Mouse (Mus musculus): ENCODE results near the gene Fbp2.

Fbp2 gene

DNA sequence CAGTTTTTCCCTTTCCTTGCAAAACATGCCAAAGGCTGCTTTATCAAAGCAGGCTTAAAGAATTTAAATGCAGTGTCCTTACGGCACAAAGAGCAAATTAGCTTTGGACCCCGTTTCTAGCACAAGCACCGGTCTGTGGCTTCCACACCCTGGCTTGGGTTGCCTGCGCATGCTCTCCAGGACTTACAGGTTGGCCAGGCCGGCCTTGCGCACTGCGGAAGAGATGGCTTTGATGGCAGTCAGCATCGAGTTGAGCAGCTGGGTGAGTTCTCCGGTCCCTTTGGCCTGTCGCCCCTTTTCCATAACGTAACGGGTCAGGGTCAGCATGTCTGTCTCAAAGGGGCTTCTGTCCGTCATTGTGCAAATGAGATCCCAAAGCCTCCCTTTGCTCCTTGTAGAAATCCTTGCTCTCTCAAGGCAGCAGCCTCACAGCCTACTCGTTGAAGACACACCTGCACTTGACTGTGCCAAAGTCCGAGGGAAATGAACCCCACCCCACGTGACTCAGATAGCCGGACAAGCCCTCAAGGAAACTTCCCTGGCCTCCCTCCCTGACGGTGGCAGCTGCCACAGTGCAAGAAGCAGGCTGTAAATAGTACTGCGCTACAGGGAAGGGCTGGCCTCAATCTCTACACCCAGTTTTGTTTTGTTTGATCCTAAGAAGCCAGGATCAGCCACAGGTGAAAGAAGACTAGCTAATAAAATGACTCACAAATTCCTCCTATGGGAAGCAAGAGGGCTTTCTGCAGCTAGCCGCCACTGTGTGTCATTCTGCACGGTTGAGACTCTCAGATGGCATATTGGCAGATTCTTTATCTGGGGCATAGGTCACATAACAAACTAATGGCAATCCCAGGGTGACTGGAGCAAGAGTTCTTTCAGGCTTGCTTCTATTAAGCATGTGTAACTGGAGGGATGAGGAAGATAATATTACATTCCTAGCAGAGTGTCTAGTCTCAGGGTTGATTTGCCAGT, at the start of gene Fbp2:
Fbp2 (minus strand) TSS at position 482 of the 975 bp plus-strand sequence.
- CTCF ChIA-PET: no interaction called here

DNA sequence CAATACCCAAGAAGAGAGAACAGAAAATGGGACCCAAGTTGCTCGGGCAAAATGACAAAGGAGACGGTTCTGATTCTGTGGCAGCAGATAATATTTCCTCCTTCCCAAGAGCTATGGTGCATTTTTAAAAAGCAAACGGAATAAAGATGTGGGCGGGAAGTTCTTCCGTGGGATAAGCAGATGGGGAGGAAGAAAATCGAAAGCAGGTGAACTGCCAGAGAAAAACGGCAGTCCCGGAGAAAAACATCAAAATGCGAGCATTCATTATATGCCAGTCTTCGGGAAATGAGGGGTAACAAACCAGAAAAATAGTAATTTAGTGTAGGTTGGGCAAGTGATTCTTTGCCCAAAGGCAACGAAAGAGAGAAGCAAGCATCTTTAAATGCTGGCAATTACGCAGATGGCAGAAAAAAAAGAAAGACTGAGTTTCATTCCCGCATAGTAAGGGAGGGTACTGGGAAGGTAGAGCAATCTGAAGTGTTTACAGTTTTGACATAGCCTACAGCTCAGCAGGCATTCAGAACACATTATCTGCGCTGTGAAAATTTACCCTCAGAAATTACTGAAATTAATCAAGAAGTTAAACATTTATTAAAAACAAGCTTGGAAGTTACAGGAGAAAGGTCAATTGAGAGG, 49.4 kb upstream of the Fbp2 start:
- CTCF ChIA-PET: no interaction called here

DNA sequence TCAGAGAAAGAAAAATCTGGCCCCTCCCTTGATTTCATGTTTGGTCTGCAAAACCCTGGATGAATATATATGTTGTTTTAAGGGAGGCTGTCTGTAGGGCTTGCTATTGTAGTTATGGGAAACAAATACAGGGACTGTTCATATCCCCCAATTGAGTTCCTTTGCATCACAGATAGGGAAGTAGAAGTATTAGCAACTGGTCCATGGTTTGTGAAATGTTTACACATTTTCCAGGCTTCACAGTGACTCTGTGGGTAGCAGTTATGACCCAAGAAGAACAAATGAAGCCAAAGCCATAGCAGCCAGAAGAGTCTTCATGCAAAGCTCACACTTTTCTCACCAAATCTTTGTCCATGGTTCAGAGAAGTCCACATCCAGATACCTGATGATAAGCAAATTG, 42.9 kb upstream of the Fbp2 start:
- CTCF ChIA-PET: no interaction called here

DNA sequence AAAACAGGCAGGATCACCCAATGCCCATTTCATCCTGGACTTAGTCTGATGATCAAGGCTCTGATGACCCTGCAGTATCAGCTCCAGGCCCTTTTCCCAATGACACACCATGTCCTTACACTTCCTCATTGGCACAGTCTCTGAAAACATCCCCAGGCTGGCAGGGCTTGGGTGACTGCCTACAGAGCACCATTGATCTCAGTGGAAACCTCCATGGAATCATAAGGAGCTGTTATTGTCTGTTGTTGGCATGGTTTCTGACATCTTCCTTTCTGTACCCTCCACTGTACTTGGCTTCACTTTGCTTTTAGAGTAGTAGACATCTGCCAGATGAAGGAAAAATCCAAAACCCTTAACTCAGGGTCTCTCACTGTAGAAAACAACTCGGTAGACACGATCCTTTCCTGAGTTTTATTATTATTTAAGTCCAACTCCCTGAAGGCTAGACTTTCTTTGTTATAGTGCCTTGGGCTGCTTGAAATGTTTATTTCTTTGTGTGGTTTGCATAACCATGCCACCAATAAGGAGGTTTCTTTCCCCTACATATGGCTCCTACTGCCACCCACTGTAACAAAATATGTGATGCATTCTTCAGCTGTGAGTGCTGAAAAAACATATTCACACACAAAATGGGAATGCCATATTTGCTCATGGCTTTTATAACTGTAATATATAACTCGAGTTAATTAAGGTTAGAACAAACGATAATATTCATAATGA, 39.9 kb upstream of the Fbp2 start:
- CTCF ChIA-PET: no interaction called here

DNA sequence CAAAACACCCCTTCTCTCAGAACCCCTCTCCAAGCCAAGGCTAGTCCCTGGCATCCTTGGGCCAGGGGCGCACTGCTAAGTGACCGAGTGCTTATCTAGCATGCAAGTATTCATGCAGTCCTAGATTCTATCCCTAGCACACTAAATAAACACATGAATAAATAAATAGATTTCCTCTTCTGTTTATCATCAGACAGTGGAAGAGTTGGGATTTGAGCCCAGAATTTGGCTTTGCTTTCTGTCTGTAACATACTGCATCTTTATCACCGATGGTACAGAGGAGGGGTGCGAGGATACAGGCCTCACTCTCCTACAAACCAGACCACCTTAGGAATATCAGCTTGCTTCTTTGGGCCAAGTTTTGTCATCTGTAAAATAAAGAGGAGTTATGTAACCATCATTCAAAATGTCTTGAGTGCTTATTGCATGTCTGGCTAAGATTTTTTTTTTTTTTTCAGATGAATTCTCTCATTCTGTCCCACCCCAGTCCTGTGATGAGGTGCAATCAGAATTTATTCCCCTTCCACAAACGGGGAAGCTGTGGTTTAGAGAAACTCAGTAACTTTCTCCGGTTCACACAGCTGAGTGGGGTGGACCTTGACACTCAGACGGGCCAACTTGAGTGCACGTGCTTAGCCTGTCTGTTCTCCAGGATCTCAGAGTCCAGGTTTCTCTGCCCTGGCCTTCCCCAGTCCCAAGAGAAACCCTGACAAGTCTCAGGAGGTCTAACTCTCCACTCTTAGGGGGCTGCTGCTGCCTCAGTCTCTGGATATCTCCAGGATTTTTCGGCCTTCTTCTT, 35.0 kb upstream of the Fbp2 start:
- CTCF ChIA-PET: no interaction called here

DNA sequence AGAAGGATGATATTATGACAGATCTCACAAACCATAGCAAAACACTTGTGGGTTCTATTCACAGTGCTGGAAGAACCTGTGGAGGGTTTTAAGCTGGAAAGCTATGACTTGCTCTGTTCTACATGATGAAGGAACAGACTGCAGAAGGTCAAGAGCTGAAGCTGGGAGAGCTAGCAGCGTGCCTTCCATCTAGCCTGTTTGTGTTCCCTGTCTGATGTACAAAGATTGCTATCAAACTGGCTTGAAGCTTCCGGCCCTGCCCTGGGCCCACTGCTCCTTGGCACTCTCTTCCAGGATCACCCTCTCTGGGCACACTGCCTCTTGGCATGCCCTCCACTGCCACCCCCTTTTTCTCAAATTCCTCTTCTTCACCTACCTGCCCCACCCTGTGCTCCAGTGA, 31.1 kb upstream of the Fbp2 start:
- CTCF ChIA-PET: no interaction called here

DNA sequence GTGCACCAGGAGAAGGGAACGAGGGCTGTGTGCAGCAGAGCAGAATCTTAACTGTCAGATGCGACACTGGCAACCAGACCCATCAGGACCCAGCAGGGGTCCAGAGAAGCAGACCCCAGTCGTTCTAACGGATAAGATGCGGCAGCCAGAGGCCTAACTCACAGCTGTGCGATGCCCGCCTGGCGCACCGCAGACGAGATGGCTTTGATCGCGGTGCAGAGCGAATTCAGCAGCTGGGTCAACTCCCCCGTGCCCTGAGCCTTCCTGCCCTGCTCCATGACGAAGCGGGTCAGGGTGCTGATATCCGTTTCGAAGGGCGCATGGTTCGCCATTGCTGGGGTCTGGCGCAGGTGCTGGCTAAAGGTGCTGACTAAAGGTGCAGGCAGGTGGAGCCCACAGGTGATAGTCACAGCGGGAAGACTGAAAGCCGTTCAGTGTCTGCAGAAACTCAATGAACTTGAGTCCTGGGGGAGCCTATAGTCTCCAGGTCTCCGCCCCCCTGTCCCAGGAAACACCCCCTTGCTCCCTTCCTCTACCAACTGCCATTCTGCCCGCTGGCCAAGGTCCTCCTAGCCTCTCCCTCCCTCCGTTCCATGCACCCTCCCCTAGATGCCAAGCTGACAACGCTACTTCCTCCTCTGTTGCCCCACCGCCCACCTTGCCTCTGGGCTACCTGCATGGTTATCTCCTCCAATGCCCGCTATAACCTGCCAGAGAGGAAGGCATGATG, 29.7 kb upstream of the Fbp2 start, which contains the start of gene Fbp1:
Fbp1 (minus strand) TSS at position 571 of the 730 bp plus-strand sequence.
- CTCF ChIA-PET: interaction anchor here (1.3 kb wide), 1 partner anchor 32 kb away, joined by 3 read pairs; no protein-coding TSS in a partner anchor

DNA sequence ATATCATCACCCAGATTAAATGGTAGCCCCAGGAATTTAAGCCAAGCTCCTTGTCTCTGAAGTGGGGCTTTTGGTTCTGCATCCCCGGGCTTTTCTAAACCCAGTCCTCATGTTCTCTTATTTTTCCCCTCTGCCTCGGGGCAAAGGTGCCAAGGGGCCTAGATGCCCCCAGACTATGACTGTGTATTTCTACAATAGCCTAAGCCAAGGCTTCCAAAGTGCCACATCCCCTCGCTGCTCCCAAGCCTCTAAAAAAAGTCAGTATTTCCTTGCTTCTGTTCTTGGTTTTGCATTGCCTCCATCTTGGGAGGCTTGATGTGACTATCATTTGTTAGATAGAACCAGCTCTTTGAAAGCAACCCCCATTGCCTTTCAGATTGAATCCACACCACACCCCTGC, 26.3 kb upstream of the Fbp2 start:
- CTCF ChIA-PET: no interaction called here

DNA sequence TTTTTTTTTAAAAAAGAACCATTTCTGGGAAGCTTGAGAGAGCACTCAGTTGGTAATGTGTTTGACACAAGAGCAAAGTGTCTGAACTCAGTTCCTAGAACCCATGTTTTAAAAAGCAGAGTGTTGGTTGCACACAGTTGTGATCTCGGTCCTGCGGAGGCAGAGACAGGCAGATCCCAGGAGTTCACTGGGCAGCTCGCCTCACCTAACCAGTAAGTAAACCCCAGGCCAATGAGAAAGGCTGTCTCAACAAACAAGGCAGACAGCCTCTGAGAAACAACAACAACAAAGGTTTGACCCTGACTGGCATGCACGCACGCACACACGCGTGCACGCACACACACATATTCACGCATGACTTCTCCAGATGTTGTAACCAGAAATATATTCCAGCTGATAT, 25.7 kb upstream of the Fbp2 start:
- CTCF ChIA-PET: no interaction called here

DNA sequence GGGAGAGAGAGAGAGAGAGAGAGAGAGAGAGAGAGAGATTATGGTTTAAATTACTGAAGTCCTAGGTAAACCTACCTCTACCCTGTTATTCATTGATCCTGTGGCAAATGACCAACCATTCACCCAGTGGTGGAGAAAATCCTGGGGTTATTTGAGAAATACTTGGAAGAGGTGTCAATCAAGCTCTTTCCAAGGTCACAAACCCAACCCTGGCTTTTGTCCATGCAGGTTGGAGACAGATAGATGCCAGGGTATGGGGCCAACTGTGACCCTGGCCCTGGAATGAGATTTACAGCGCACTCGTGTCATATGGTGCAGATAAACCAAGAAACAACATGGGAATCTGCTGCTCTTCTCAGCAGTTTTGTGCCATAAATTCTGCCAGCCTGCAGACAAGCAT, 25.2 kb upstream of the Fbp2 start:
- CTCF ChIA-PET: no interaction called here

DNA sequence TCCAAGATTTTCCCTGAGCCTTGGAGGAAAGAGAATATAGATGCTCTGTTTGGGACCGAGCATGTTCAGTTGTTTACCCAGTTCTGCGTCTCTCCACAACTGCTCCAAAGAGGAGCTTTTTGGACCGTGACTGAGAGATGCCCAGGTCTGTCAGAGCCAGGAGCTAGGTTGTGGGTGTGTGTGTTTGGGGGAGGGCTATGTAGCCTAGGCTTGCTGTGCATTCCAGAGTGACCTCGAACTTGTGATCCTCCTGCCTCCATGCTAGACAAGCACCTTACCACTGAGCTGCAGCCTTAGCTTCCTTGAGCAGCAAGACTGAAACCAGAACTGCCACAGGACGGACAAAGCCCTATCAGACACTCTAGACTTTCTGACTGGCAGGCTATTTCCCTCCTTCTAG, 24.6 kb upstream of the Fbp2 start:
- CTCF ChIA-PET: no interaction called here

DNA sequence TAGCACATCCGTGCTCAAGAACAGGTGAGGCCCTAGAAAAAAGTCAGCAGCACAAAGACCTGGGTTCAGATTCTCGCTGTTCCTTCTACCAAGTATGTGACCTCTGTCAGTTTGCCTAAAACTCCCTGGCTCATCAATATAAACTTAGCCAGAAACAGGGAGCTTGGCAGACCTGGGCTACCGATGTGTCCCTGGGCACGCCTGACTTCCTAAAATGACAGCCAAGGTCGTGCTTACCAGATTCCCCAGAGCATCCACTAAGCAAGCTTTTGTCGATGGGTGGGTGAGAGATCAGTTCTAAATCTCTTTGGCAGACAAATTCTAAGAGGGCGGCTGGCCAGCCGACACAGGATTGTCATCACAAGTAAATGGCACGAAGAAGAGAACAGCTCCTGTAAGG, 23.1 kb upstream of the Fbp2 start:
- CTCF ChIA-PET: no interaction called here

DNA sequence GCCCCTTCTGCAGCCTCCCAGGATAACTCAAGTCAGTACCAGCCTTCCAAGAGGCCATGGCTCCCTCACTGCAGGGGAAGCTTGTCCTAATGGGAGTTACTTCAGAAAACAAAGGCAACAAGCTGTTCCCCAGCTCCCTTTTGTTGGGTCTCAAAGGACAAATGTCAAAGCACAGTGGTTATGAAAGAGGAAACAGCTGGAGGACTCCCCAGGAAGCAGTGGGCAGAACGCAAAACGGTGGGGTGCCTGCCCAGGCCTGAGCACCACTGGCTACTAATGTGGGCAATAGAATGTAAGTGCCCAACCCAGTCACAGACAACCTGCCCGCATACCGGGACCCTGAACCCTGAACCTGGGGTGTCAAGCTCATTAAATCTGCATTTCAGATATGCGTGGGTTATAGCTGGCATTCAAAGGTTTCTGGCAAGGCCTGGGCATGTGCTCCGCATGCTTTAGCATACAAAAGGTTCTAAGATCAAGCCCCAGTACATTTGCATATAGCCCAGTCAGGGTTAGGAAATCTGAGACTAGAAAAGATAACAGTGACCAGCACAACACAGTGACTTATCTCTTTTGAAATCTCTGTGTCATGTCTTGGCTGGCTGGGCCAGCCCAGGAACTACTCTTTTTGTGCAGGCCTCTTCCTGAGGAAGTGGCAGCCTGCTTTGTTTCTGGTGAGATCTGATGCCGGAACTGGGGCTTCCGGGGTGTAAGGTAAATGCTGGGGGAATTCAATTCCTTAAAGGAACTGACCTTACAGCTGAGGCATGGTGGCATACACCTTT, 21.8 kb upstream of the Fbp2 start:
- CTCF ChIA-PET: no interaction called here

DNA sequence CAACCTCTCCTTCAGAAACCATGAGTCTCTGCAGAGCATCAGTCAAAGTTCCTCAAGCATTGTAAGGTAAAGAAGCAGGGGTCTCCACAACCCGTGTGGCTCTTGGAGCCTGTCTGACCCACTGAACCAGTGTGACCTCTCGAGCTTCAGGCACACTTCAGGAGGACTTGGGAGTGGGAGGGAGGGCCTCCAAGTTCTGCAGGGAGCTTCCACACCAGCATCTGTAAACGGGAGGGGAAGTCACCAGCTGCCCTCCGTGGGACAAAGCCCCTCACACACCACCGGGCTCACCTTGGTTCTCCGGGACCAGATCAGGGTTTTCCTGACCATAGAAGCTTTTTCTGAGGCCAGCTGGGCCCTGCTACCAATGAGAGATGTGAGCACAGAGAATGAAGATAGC, 21.2 kb upstream of the Fbp2 start:
- CTCF ChIA-PET: no interaction called here

DNA sequence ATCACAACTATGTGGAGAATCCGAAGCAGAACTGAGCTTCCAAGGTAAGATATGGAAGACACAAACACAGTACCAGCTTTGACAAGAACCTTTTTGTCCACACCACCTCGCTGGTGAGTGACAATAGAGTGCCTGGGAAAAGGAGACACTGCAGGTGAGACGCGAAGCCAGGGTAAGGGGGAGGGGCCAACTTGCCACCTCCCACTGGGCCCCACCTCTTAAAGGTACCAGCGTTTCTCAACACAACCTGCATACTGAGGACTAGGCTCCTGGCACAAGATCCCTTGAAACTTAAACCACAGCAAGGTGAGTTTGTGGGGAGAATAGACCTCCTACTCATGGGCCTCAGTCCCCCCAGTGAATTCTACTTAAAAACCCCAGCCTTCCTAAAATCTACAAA, 19.0 kb upstream of the Fbp2 start:
- CTCF ChIA-PET: no interaction called here

DNA sequence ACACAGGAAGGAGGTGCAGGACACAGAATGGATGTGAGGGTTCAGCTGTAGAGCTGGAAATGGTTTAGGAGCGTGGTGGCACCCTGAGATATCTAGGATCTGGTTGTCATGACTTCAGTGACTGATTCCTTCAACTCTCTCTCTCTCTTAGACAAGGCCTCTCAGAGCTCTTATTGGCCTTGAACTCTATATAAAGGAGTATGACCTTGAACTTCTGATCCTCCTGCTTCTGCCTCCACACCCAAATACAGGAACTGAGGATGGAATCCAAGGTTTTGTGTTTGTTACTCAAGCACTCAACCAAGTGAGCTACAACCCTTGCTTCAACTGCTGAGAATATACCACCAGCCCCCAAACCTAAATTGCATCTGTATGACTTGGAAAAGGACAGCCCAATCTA, 17.9 kb upstream of the Fbp2 start:
- CTCF ChIA-PET: no interaction called here

DNA sequence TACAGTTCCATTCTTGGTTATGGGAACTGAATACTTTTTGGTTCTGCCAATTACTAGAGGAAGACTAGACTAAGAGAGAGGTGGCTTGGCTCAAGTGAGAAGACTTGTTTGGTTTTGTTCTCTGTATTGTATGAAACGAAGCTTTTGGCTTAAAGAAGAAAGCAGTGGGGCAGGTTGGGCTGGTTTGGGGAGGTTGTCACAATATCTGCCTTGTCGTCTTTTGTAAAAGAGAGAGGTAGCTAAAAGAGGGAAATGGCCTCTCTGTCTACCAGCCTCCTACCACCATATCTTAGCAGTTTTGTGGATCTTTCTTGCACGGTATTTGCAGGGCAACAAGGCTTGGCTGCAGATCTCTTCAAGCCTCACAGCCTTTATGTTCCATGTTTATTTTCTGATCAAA, 14.0 kb upstream of the Fbp2 start:
- CTCF ChIA-PET: no interaction called here

DNA sequence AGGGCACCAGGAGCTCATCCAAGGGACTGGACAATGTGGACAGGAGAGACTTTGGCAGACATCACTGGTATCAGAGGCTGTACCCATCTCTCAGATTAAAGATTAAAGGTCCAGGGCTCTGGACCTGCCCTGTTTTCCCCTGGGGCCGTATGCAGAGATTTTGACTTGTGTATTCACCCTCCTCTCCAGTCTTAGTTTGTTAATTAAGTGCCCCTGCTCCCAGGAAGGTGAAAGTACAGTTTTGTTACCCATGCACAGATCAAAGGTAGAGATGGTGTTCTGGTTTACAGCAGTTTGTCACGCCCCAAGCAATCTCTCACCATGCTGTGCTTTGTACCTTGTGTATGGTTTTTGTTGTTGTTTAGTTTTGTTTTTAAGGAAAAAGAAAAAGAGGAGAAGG, 12.4 kb upstream of the Fbp2 start:
- CTCF ChIA-PET: no interaction called here

DNA sequence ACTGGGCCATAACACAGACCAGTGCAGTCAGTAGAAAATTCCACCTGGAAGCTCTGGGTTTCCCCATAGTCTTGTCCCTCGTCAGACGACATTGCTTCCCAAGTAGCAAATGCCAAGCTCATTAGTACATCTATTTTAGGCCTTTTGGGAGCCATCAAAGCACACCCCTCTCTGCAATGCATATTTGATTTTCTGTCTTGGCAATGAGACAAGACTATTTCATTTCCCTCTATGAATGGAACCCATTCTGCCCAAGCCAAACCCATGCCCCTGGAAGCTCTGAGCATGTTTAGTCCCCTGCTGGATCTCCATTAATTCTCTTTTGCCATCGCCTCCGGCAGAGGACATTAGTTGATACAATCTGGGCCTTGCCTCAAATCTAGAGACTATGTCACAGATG, 8.6 kb upstream of the Fbp2 start:
- CTCF ChIA-PET: interaction anchor here (0.5 to 0.6 kb wide), 2 partner anchors 117 to 614 kb away, joined by 3 to 4 read pairs; no protein-coding TSS in a partner anchor

DNA sequence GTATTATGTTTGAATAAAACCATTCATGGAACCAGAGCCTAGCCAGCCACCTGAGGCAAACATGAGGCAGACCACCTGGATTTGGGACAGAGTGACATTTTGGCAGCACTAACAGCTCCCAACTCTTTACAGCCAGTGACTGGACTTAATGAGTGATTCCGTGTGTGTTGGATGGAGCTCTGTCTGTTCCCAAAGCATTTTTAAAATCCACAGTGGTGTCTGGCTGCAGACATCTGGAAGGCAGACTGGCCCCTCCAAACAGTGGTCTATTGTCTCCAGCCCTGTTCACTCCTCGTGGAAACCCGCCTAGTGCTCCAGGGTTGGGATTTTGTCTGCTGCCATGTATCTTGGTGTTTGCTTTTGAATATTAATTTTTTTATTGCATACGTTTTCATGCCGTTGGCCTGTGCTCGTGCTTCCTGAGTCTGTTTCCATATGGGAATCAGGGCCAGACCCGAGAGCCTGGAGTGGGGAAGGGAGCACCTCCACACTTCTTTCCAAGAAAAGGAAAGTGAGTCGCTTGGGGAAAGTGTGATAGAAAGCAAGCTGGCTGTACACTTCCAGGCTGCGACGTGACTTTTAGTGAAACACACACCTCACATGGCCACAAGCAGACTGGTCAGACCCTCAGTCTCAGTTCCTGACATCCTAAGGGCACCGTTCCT, 7.6 kb upstream of the Fbp2 start:
- CTCF ChIA-PET: no interaction called here
